Mouse (Mus musculus): ENCODE data around the gene Tert.

GRCm38 (mm10) chr13:73626410-73626744, 334 bp upstream of the Tert start:
- TF ChIP-seq CTCF (IDR thresholded peaks at IDR 0.05): no peak
- TF ChIP-seq EP300 (IDR thresholded peaks at IDR 0.05): no peak

Data from lung, postnatal 0 days (tissue).